Mouse (Mus musculus): Measurements from ENCODE around the gene Mrps25. TPM values are rescaled to one million over a fixed set of nuclear protein-coding genes. Genes with fewer than 3 reads are reported as not detected.
A peak's percentile ranks its signal among the peaks of the same experiment; 100 is the strongest.

Mrps25 gene
- 4.4 and 5.9 TPM in 2 replicates for polyA plus RNA-seq (2012; rRNA removed)

DNA sequence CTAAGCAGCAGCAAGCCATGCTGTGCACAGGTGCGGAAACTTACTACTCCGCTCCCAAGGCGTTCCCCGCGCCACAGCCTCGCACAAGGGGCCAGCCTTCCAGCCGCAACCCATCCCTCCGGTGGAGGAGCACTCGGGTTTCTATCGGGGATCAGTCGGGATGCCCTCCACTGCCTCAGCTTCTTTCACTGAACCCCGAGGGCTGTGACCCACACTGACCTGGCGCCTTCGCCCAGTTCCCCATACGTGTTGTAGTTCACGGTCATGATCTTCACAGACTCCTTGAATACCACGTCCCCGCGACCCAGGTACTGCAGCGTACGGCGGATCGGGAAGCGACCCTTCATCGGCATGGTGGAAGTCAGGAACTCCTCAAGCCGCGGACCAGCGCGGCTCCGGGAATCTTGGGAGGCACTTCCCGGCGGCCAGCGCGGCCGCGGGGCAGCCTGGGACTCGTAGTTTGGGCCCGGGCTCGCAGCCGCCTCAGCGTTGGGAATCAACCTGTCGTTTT is at the start of gene Mrps25:
Gene Mrps25, minus strand, starts transcription at position 413 of the 511 bp plus-strand sequence.
- peaks cover 7% of the 10 kb centered on the region; the same call in 1 of the 2 replicates for H3K4me1 ChIP-seq (ENCODE audit: control insufficient read depth, insufficient read depth, insufficient read length)
- peak in 1 of 2 experiments; percentile 45 for DNase-seq (ENCODE audit: low read depth in 1 of 2, low spot score in 2 of 2)
- peaks cover 4% of the 10 kb centered on the region for H3K36me3 ChIP-seq (ENCODE audit: control insufficient read depth, insufficient read depth, low read length)
- H3K4me3 ChIP-seq (ENCODE audit: extremely low read depth, insufficient read depth, insufficient read length): peak within 1 kb of the TSS; percentile 97
- TF ChIP-seq CTCF (IDR thresholded peaks at IDR 0.05; ENCODE audit: extremely low read depth, insufficient read depth, insufficient read length, insufficient replicate concordance) (no peak), POLR2A (IDR thresholded peaks at IDR 0.05; ENCODE audit: low read depth, low read length) (no peak)
- H3K27ac ChIP-seq (ENCODE audit: insufficient read depth, low read length): no peak within 1 kb of the TSS; the same call in 1 of the 2 replicates
- no peaks in the 10 kb centered on the region for H3K27me3 ChIP-seq (ENCODE audit: control insufficient read depth, insufficient read depth, low read length)
- WGBS: under 1% methylated on average over 42 of the region's 42 CpGs

DNA sequence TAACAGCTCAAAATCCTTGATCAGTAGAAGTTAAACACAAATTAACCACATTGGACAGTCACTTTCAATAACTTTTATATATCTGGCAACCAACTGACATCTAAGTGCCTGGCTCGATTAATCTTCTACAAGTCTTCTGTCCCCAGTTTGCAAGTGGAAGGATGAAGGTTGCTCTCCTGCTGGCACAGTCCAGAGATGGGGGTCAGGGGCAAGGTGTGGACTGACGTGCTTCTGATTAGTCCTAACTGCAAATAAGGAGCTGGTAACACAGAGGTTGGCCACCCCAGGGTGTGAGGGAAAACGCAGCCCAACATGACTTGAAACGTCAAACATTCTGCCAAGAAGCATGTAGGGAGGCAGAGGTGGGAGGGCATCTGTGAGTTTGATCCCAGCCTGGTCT is 47.9 kb upstream of the Mrps25 start:
- no peak for DNase-seq (ENCODE audit: low read depth in 1 of 2, low spot score in 2 of 2)
- H3K27me3 ChIP-seq (ENCODE audit: control insufficient read depth, insufficient read depth, low read length): no peaks in the 10 kb centered on the region
- H3K36me3 ChIP-seq (ENCODE audit: control insufficient read depth, insufficient read depth, low read length): no peaks in the 10 kb centered on the region
- no peak overlapping the region for H3K27ac ChIP-seq (ENCODE audit: insufficient read depth, low read length)
- no peak for TF ChIP-seq POLR2A (IDR thresholded peaks at IDR 0.05; ENCODE audit: low read depth, low read length)
- TF ChIP-seq CTCF (IDR thresholded peaks at IDR 0.05; ENCODE audit: extremely low read depth, insufficient read depth, insufficient read length, insufficient replicate concordance): no peak
- no peak overlapping the region for H3K4me3 ChIP-seq (ENCODE audit: extremely low read depth, insufficient read depth, insufficient read length)
- WGBS: 79% methylated on average over 4 of the region's 4 CpGs
- H3K4me1 ChIP-seq (ENCODE audit: control insufficient read depth, insufficient read depth, insufficient read length): no peaks in the 10 kb centered on the region

DNA sequence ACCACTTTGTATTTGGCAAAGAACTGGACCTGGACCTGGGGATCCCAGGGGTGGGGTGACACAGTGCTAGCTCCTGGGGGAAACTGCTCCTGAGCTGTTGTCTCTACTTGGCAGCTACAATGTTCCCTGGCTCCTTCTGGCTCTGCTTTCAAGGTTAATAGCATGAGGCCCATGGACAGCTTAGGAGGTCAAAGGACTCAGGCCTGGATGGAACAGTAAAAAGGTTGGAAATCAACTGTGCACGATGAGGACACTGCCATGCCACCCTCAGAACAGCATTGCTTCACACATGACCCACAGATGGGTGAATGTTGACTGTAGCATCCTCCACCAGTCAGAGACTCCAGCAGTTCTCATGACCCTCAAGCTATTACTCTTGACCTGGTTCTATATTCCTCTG is 47.5 kb upstream of the Mrps25 start:
- TF ChIP-seq CTCF (IDR thresholded peaks at IDR 0.05; ENCODE audit: extremely low read depth, insufficient read depth, insufficient read length, insufficient replicate concordance) (no peak), POLR2A (IDR thresholded peaks at IDR 0.05; ENCODE audit: low read depth, low read length) (no peak)
- DNase-seq (ENCODE audit: low read depth in 1 of 2, low spot score in 2 of 2): no peak
- Histone ChIP-seq H3K4me1 (ENCODE audit: control insufficient read depth, insufficient read depth, insufficient read length) (no peaks in the 10 kb centered on the region), H3K27me3 (ENCODE audit: control insufficient read depth, insufficient read depth, low read length) (no peaks in the 10 kb centered on the region), H3K27ac (ENCODE audit: insufficient read depth, low read length) (no peak overlapping the region), H3K36me3 (ENCODE audit: control insufficient read depth, insufficient read depth, low read length) (no peaks in the 10 kb centered on the region), H3K4me3 (ENCODE audit: extremely low read depth, insufficient read depth, insufficient read length) (no peak overlapping the region)
- WGBS: 52% methylated on average over 1 of the region's 1 CpGs

- Histone ChIP-seq H3K4me3 (ENCODE audit: extremely low read depth, insufficient read depth, insufficient read length) (no peak overlapping the region), H3K27me3 (ENCODE audit: control insufficient read depth, insufficient read depth, low read length) (no peaks in the 10 kb centered on the region), H3K36me3 (ENCODE audit: control insufficient read depth, insufficient read depth, low read length) (no peaks in the 10 kb centered on the region), H3K4me1 (ENCODE audit: control insufficient read depth, insufficient read depth, insufficient read length) (no peaks in the 10 kb centered on the region), H3K27ac (ENCODE audit: insufficient read depth, low read length) (no peak overlapping the region; the same call in 1 of the 2 replicates)
- TF ChIP-seq POLR2A (IDR thresholded peaks at IDR 0.05; ENCODE audit: low read depth, low read length) (no peak), CTCF (IDR thresholded peaks at IDR 0.05; ENCODE audit: extremely low read depth, insufficient read depth, insufficient read length, insufficient replicate concordance) (no peak)
- 81% methylated on average over 2 of the region's 2 CpGs for WGBS
- DNase-seq (ENCODE audit: low read depth in 1 of 2, low spot score in 2 of 2): no peak
These were observed 45.8 kb upstream of the Mrps25 start for GRCm38 (mm10) chr6:92229586-92229985.

- no peak overlapping the region; the same call in 1 of the 2 replicates for H3K27ac ChIP-seq (ENCODE audit: insufficient read depth, low read length)
These were observed 45.3 kb upstream of the Mrps25 start for GRCm38 (mm10) chr6:92229103-92229502.

GRCm38 (mm10) chr6:92224981-92225380 is 41.1 kb upstream of the Mrps25 start:
- TF ChIP-seq CTCF (IDR thresholded peaks at IDR 0.05; ENCODE audit: extremely low read depth, insufficient read depth, insufficient read length, insufficient replicate concordance) (no peak), POLR2A (IDR thresholded peaks at IDR 0.05; ENCODE audit: low read depth, low read length) (no peak)
- no peak for DNase-seq (ENCODE audit: low read depth in 1 of 2, low spot score in 2 of 2)
- no peaks in the 10 kb centered on the region for H3K27me3 ChIP-seq (ENCODE audit: control insufficient read depth, insufficient read depth, low read length)
- H3K4me1 ChIP-seq (ENCODE audit: control insufficient read depth, insufficient read depth, insufficient read length): no peaks in the 10 kb centered on the region
- no peaks in the 10 kb centered on the region for H3K36me3 ChIP-seq (ENCODE audit: control insufficient read depth, insufficient read depth, low read length)
- no peak overlapping the region for H3K27ac ChIP-seq (ENCODE audit: insufficient read depth, low read length)
- no peak overlapping the region for H3K4me3 ChIP-seq (ENCODE audit: extremely low read depth, insufficient read depth, insufficient read length)
- 79% methylated on average over 1 of the region's 1 CpGs for WGBS

More at GRCm38 (mm10) chr6:92229103-92229502, 45.3 kb upstream of the Mrps25 start:
- no peak for DNase-seq (ENCODE audit: low read depth in 1 of 2, low spot score in 2 of 2)
- TF ChIP-seq POLR2A (IDR thresholded peaks at IDR 0.05; ENCODE audit: low read depth, low read length) (no peak), CTCF (IDR thresholded peaks at IDR 0.05; ENCODE audit: extremely low read depth, insufficient read depth, insufficient read length, insufficient replicate concordance) (no peak)
- Histone ChIP-seq H3K4me3 (ENCODE audit: extremely low read depth, insufficient read depth, insufficient read length) (no peak overlapping the region), H3K4me1 (ENCODE audit: control insufficient read depth, insufficient read depth, insufficient read length) (no peaks in the 10 kb centered on the region), H3K36me3 (ENCODE audit: control insufficient read depth, insufficient read depth, low read length) (no peaks in the 10 kb centered on the region), H3K27me3 (ENCODE audit: control insufficient read depth, insufficient read depth, low read length) (no peaks in the 10 kb centered on the region)

- no peak for DNase-seq (ENCODE audit: low read depth in 1 of 2, low spot score in 2 of 2)
- H3K4me1 ChIP-seq (ENCODE audit: control insufficient read depth, insufficient read depth, insufficient read length): no peaks in the 10 kb centered on the region
- no peak overlapping the region for H3K27ac ChIP-seq (ENCODE audit: insufficient read depth, low read length)
- no peak overlapping the region for H3K4me3 ChIP-seq (ENCODE audit: extremely low read depth, insufficient read depth, insufficient read length)
- TF ChIP-seq POLR2A (IDR thresholded peaks at IDR 0.05; ENCODE audit: low read depth, low read length) (no peak), CTCF (IDR thresholded peaks at IDR 0.05; ENCODE audit: extremely low read depth, insufficient read depth, insufficient read length, insufficient replicate concordance) (no peak)
- 83% methylated on average over 3 of the region's 3 CpGs for WGBS
- no peaks in the 10 kb centered on the region for H3K27me3 ChIP-seq (ENCODE audit: control insufficient read depth, insufficient read depth, low read length)
- no peaks in the 10 kb centered on the region for H3K36me3 ChIP-seq (ENCODE audit: control insufficient read depth, insufficient read depth, low read length)
These were observed 38.2 kb upstream of the Mrps25 start for GRCm38 (mm10) chr6:92222021-92222420.

All from spleen, adult 2 months (tissue).